Mouse (Mus musculus) induced T-regulatory cell, adult 2 months (primary cell): Measurements from ENCODE around the gene Sgsm1.

Experiments used
- DNase-seq: peaks from one replicate; pipeline ENCODE4 v3.0.0-alpha.2; 2012; ENCODE audit warnings: low read depth

Sgsm1 gene

GRCm38 (mm10) chr5:113216328-113216960 is 94.1 kb downstream of the Sgsm1 start:
- no peak for DNase-seq

GRCm38 (mm10) chr5:113215610-113216011 is 95.0 kb downstream of the Sgsm1 start:
- DNase-seq: no peak

- no peak for DNase-seq
Observed at GRCm38 (mm10) chr5:113214455-113214854, 96.1 kb downstream of the Sgsm1 start.

GRCm38 (mm10) chr5:113214041-113214440 is 96.5 kb downstream of the Sgsm1 start:
- DNase-seq: no peak

- no peak for DNase-seq
Observed at GRCm38 (mm10) chr5:113212156-113212835, 98.3 kb downstream of the Sgsm1 start.

GRCm38 (mm10) chr5:113210314-113210713 is 100.3 kb downstream of the Sgsm1 start:
- no peak for DNase-seq

- no peak for DNase-seq
Observed at GRCm38 (mm10) chr5:113209898-113210297, 100.7 kb downstream of the Sgsm1 start.

GRCm38 (mm10) chr5:113209401-113209750 is 101.2 kb downstream of the Sgsm1 start:
- DNase-seq: no peak

GRCm38 (mm10) chr5:113208622-113209400 is 101.8 kb downstream of the Sgsm1 start:
- no peak for DNase-seq

GRCm38 (mm10) chr5:113208048-113208447 is 102.5 kb downstream of the Sgsm1 start:
- no peak for DNase-seq

GRCm38 (mm10) chr5:113206670-113207352 is 103.8 kb downstream of the Sgsm1 start:
- DNase-seq: no peak

GRCm38 (mm10) chr5:113204193-113204592 is 106.4 kb downstream of the Sgsm1 start:
- DNase-seq: no peak

- no peak for DNase-seq
Observed at GRCm38 (mm10) chr5:113199772-113200134, 110.8 kb downstream of the Sgsm1 start.

- DNase-seq: no peak
Observed at GRCm38 (mm10) chr5:113199126-113199771, 111.3 kb downstream of the Sgsm1 start.

- DNase-seq: no peak
Observed at GRCm38 (mm10) chr5:113196916-113197794, 113.4 kb downstream of the Sgsm1 start.

- DNase-seq: no peak
Observed at GRCm38 (mm10) chr5:113195907-113196306, 114.7 kb downstream of the Sgsm1 start.

- DNase-seq: no peak
Observed at GRCm38 (mm10) chr5:113195451-113195850, 115.1 kb downstream of the Sgsm1 start.

- DNase-seq: no peak
Observed at GRCm38 (mm10) chr5:113193762-113194161, 116.8 kb downstream of the Sgsm1 start.
